Mouse (Mus musculus): ENCODE results near the gene Il34. TPM values are rescaled to one million over a fixed set of nuclear protein-coding genes. Genes with fewer than 3 reads are reported as not detected.

Il34 gene
- polyA plus RNA-seq, 1 experiment from 2014 or later, result 5.3 TPM

DNA sequence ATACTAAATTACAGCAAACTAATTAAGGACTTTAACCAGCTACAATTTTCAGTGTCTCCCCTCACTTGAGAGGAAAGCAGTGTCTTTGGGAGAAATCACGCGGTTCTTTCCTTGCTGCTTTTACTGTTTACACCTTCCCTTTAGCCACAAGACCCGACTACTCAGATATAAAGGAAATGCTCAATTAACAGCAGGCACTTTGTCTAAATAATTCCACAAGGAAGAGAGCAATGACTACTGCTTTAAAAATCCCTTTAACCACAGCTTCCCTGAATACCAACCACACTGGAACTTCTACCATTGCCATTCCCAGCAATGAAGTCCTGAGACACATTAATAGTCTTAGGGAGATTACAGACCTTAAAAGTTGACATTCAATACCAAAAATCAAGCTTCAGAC, 22.8 kb upstream of the Il34 start:
- H3K9me3 ChIP-seq (replicated peaks), result no peaks in the 10 kb centered on the region
- H3K36me3 ChIP-seq, result peaks cover 96% of the 10 kb centered on the region
- H3K4me2 ChIP-seq (replicated peaks), result no peak overlapping the region
- ATAC-seq (ENCODE audit: insufficient number of reproducible peaks, low FRiP score, low TSS enrichment, low read depth), result no peak
- no peaks in the 10 kb centered on the region for H3K4me1 ChIP-seq
- H3K9ac ChIP-seq, result no peak overlapping the region
- WGBS, result 82% methylated on average over 3 of the region's 3 CpGs
- H3K27ac ChIP-seq (replicated peaks), result no peak overlapping the region
- no peaks in the 10 kb centered on the region for H3K27me3 ChIP-seq
- no peak overlapping the region for H3K4me3 ChIP-seq (replicated peaks)

GRCm38 (mm10) chr8:110824861-110825260, 19.1 kb upstream of the Il34 start:
- WGBS, result 87% methylated on average over 1 of the region's 1 CpGs
- no peak for ATAC-seq (ENCODE audit: insufficient number of reproducible peaks, low FRiP score, low TSS enrichment, low read depth)
- H3K4me3 ChIP-seq (replicated peaks), result no peak overlapping the region
- H3K4me2 ChIP-seq (replicated peaks), result no peak overlapping the region
- H3K9ac ChIP-seq, result no peak overlapping the region
- H3K9me3 ChIP-seq (replicated peaks), result no peaks in the 10 kb centered on the region
- peaks cover 99% of the 10 kb centered on the region for H3K36me3 ChIP-seq
- no peak overlapping the region for H3K27ac ChIP-seq (replicated peaks)
- no peaks in the 10 kb centered on the region for H3K27me3 ChIP-seq
- no peaks in the 10 kb centered on the region for H3K4me1 ChIP-seq

- Histone ChIP-seq H3K9ac (no peak overlapping the region), H3K36me3 (peaks cover 98% of the 10 kb centered on the region), H3K27me3 (no peaks in the 10 kb centered on the region), H3K4me2 (replicated peaks) (no peak overlapping the region), H3K4me1 (no peaks in the 10 kb centered on the region), H3K27ac (replicated peaks) (no peak overlapping the region), H3K4me3 (replicated peaks) (no peak overlapping the region), H3K9me3 (replicated peaks) (no peaks in the 10 kb centered on the region)
- WGBS, result 86% methylated on average over 3 of the region's 3 CpGs
- ATAC-seq (ENCODE audit: insufficient number of reproducible peaks, low FRiP score, low TSS enrichment, low read depth), result no peak
These were observed 16.2 kb upstream of the Il34 start for GRCm38 (mm10) chr8:110821960-110822359.

- ATAC-seq (ENCODE audit: insufficient number of reproducible peaks, low FRiP score, low TSS enrichment, low read depth), result no peak
These were observed 14.5 kb upstream of the Il34 start for GRCm38 (mm10) chr8:110820257-110820656.

GRCm38 (mm10) chr8:110818593-110818992, 12.9 kb upstream of the Il34 start:
- WGBS, result 81% methylated on average over 3 of the region's 3 CpGs
- H3K9me3 ChIP-seq (replicated peaks), result no peaks in the 10 kb centered on the region
- H3K9ac ChIP-seq, result no peak overlapping the region
- ATAC-seq (ENCODE audit: insufficient number of reproducible peaks, low FRiP score, low TSS enrichment, low read depth), result no peak
- no peak overlapping the region for H3K4me3 ChIP-seq (replicated peaks)
- no peaks in the 10 kb centered on the region for H3K27me3 ChIP-seq
- peaks cover 98% of the 10 kb centered on the region for H3K36me3 ChIP-seq
- H3K4me1 ChIP-seq, result no peaks in the 10 kb centered on the region
- no peak overlapping the region for H3K4me2 ChIP-seq (replicated peaks)
- H3K27ac ChIP-seq (replicated peaks), result no peak overlapping the region

More at GRCm38 (mm10) chr8:110820257-110820656, 14.5 kb upstream of the Il34 start:
- no peaks in the 10 kb centered on the region for H3K9me3 ChIP-seq (replicated peaks)
- 89% methylated on average over 2 of the region's 2 CpGs for WGBS
- no peak overlapping the region for H3K4me3 ChIP-seq (replicated peaks)
- H3K4me2 ChIP-seq (replicated peaks), result no peak overlapping the region
- H3K36me3 ChIP-seq, result peaks cover 97% of the 10 kb centered on the region
- no peak overlapping the region for H3K27ac ChIP-seq (replicated peaks)
- H3K9ac ChIP-seq, result no peak overlapping the region
- no peaks in the 10 kb centered on the region for H3K27me3 ChIP-seq
- H3K4me1 ChIP-seq, result no peaks in the 10 kb centered on the region

DNA sequence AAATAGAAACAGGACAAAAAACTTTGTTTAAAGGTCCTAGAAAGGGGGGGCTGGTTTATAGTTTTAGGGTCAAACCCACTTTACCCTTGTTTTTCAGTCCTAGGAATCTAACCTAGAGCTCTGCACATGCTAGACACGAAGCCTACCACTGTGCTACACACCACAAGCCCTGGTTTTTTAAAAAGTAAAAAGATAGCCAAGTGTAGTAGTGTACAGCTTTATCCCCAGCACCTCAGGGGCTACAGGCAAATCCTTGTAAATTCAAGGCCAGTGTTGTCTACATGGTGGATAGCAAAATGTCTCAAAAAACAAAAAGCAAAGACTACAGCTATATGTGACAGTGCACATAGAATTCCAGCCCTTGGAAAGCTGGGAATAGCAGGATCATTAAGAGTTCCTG, 11.3 kb upstream of the Il34 start:
- no peak for ATAC-seq (ENCODE audit: insufficient number of reproducible peaks, low FRiP score, low TSS enrichment, low read depth)
- WGBS, result 89% methylated on average over 1 of the region's 1 CpGs
- Histone ChIP-seq H3K4me3 (replicated peaks) (no peak overlapping the region), H3K9ac (no peak overlapping the region), H3K27me3 (no peaks in the 10 kb centered on the region), H3K36me3 (peaks cover 98% of the 10 kb centered on the region), H3K4me1 (no peaks in the 10 kb centered on the region), H3K4me2 (replicated peaks) (no peak overlapping the region), H3K9me3 (replicated peaks) (no peaks in the 10 kb centered on the region), H3K27ac (replicated peaks) (no peak overlapping the region)

DNA sequence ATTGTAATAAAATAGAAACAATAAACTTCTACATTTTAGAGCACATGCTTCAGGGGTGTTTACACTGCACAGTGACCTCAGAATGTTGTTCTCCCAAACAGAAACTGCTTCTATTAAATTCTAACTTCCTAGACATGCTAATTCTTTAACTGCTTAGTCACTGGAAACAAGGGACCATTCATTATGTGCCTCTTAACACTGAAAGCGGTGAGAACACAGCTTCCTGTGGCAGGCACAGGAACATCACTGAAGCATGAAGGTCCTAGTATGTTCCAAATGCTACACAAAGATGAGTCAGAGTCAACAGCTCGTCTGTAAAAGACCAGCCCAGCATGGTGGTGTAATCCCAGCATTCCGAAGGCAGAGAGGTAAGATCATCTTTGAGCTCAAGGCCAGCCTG, 9.6 kb upstream of the Il34 start:
- Histone ChIP-seq H3K27ac (replicated peaks) (no peak overlapping the region), H3K4me3 (replicated peaks) (no peak overlapping the region), H3K9me3 (replicated peaks) (no peaks in the 10 kb centered on the region), H3K4me1 (no peaks in the 10 kb centered on the region), H3K9ac (no peak overlapping the region), H3K4me2 (replicated peaks) (no peak overlapping the region), H3K27me3 (no peaks in the 10 kb centered on the region), H3K36me3 (peaks cover 98% of the 10 kb centered on the region)
- 63% methylated on average over 3 of the region's 3 CpGs for WGBS
- ATAC-seq (ENCODE audit: insufficient number of reproducible peaks, low FRiP score, low TSS enrichment, low read depth), result no peak

DNA sequence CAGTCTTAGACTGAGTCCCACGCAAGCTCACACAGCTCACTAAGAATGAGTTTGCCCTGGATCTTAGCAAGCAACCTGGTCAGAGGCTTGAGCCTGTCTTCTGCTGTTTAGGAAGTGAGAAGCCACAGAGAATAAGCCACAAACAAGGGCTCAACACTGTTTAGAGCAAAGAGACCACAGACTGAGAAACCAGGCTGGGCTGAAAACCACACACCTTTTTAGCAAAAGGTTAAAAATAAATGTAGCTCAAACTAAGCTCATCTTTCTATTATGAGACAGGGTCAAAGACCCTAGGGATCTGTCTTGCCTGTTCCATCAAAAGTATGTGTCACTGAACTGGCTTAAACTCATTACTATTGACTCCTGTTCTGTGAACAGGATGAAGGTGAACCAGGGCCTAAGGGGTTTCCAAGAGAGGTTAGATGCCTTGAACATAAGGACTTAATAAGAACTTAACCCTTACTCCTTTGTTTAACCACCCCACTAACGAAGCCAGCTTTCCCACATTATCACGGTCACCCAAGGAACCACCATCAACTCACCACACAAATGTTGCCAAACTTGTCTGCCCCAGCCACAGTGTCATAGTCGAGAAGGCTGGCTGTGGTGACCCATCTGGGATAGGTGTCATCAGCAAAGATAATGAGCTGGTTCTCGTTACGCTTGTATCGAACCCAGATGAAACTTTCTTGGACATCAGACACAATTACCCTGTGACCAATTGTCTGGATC, 7.5 kb upstream of the Il34 start:
- 82% methylated on average over 7 of the region's 7 CpGs for WGBS

DNA sequence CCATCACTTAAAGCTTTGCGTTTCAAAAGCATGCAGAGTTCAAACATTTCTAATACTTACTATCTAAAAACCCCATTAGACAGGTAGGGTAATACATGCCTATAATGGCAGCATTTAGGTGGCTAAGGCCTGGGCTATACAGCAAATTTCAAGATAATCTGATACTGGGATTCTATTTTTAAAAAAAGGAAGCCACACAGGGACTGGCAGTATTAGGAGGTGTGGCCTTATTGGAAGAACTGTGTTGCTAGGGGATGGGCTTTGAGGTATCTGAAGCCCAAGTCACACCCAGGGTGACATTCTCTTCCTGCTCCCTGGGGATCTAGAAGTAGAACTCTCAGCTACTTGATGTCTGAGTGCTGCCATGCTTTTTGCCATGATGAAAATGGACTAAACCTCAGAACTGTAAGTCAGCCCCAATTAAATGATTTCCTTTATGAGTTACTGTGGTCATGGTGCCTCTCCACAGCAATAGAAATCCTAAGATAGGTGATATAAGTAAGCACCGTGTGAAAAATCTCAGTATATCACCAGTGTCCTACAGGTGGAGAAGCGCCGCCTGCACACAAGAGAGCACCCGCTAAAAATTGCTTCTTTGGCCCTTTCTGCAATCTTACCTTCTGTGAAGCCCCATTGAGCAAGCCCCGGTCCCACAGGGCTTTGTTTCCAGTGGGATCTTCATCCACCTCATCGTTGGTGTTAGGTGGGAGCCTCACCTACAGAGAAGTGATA, 6.8 kb upstream of the Il34 start:
- no peak overlapping the region for H3K4me3 ChIP-seq (replicated peaks)
- H3K27me3 ChIP-seq, result no peaks in the 10 kb centered on the region
- no peak overlapping the region for H3K9ac ChIP-seq
- H3K36me3 ChIP-seq, result peaks cover 84% of the 10 kb centered on the region
- H3K27ac ChIP-seq (replicated peaks), result no peak overlapping the region
- ATAC-seq (ENCODE audit: insufficient number of reproducible peaks, low FRiP score, low TSS enrichment, low read depth), result no peak
- peaks cover 25% of the 10 kb centered on the region for H3K4me1 ChIP-seq
- WGBS, result 93% methylated on average over 7 of the region's 7 CpGs
- H3K4me2 ChIP-seq (replicated peaks), result no peak overlapping the region
- no peaks in the 10 kb centered on the region for H3K9me3 ChIP-seq (replicated peaks)

More for the DNA sequence above, 7.5 kb upstream of the Il34 start:
- ATAC-seq (ENCODE audit: insufficient number of reproducible peaks, low FRiP score, low TSS enrichment, low read depth), result no peak
- H3K36me3 ChIP-seq, result peaks cover 91% of the 10 kb centered on the region
- no peaks in the 10 kb centered on the region for H3K27me3 ChIP-seq
- no peaks in the 10 kb centered on the region for H3K9me3 ChIP-seq (replicated peaks)
- no peak overlapping the region for H3K27ac ChIP-seq (replicated peaks)
- H3K4me3 ChIP-seq (replicated peaks), result no peak overlapping the region
- peaks cover 18% of the 10 kb centered on the region for H3K4me1 ChIP-seq
- H3K4me2 ChIP-seq (replicated peaks), result no peak overlapping the region
- no peak overlapping the region for H3K9ac ChIP-seq

DNA sequence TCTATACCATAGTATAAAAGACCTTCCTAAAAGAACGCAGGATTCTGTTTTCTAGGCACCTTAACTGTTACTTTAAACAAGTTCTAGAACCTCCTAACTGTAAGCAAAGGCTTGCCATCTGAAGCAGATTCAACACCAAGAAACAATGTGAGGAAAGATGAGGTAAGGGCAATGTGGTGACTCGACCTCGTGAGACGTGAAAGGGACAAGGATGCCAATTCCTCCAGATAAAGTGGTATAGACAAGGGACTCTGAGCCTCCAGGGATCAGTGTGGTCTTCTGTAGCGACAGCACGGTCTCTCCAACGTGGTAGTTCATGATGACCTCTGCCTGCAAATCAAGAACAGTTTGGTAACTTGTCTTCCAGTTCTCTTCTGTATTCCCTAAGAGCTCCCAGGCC, 6.1 kb upstream of the Il34 start:
- Histone ChIP-seq H3K4me1 (peaks cover 26% of the 10 kb centered on the region), H3K27ac (replicated peaks) (no peak overlapping the region), H3K4me2 (replicated peaks) (no peak overlapping the region), H3K9ac (no peak overlapping the region), H3K4me3 (replicated peaks) (no peak overlapping the region), H3K27me3 (no peaks in the 10 kb centered on the region), H3K36me3 (peaks cover 76% of the 10 kb centered on the region), H3K9me3 (replicated peaks) (no peaks in the 10 kb centered on the region)
- 90% methylated on average over 7 of the region's 7 CpGs for WGBS
- ATAC-seq (ENCODE audit: insufficient number of reproducible peaks, low FRiP score, low TSS enrichment, low read depth), result no peak

DNA sequence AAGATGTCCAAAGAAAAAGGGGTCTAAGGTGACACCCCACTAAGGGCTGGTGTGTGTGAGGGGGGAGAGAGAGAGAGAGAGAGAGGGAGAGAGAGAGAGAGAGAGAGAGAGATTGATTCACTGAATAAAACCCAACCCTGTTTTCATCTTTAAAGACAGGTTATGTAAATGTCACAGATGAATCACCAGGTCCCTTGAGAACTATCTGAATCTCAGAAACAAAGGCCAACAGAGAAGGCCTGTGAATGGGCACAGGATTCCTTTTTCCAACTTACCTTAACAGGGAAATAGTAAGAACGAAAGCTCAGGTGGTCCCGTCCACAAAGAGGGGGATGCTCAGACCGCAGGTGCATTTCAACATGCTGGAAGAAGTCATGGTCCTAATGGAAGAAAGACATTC, 5.4 kb upstream of the Il34 start:
- 93% methylated on average over 3 of the region's 3 CpGs for WGBS
- H3K9me3 ChIP-seq (replicated peaks), result no peaks in the 10 kb centered on the region
- no peak for ATAC-seq (ENCODE audit: insufficient number of reproducible peaks, low FRiP score, low TSS enrichment, low read depth)
- peaks cover 70% of the 10 kb centered on the region for H3K36me3 ChIP-seq
- H3K27me3 ChIP-seq, result no peaks in the 10 kb centered on the region
- no peak overlapping the region for H3K4me3 ChIP-seq (replicated peaks)
- peaks cover 26% of the 10 kb centered on the region for H3K4me1 ChIP-seq
- H3K9ac ChIP-seq, result no peak overlapping the region
- no peak overlapping the region for H3K27ac ChIP-seq (replicated peaks)
- no peak overlapping the region for H3K4me2 ChIP-seq (replicated peaks)

Data from embryonic facial prominence, embryonic 15.5 days (tissue).